Mouse (Mus musculus) liver, adult 2 months (tissue): ENCODE data around the gene Rad51b. TPM values are rescaled to one million over a fixed set of nuclear protein-coding genes. Genes with fewer than 3 reads are reported as not detected.

Experiments used
- DNase-seq: peaks from one replicate; pipeline ENCODE4 v3.0.0-alpha.2; 2011; ENCODE audit warnings: low read depth, low spot score; ENCODE audit errors: extremely low read depth
- H3K27ac ChIP-seq: fragments of 200-500 bp; replicated peaks from 2 replicates; pipeline ENCODE4 v1.5.1; 2012; ENCODE audit warnings: low read depth, mild to moderate bottlenecking, control low read depth, inconsistent platforms, low read length; ENCODE audit not compliant: insufficient read depth
- H3K27me3 ChIP-seq: fragments of 200-500 bp; 2 replicates; pipeline ENCODE4 v1.6.1; 2012; ENCODE audit warnings: mild to moderate bottlenecking, moderate library complexity, low read length, inconsistent platforms; ENCODE audit not compliant: control insufficient read depth, insufficient read depth
- H3K36me3 ChIP-seq: fragments of 200-500 bp; 2 replicates; pipeline ENCODE4 v1.6.1; 2012; ENCODE audit warnings: low read length, inconsistent platforms; ENCODE audit not compliant: control insufficient read depth, insufficient read depth
- H3K4me1 ChIP-seq: fragments of 200-500 bp; 2 replicates; pipeline ENCODE4 v1.6.1; 2011; ENCODE audit warnings: low read length; ENCODE audit not compliant: control insufficient read depth, insufficient read depth
- H3K4me3 ChIP-seq: fragments of 200-500 bp; 2 replicates; pipeline ENCODE4 v1.5.1; 2011; ENCODE audit warnings: low read depth, mild to moderate bottlenecking, control low read depth, low read length, moderate library complexity; ENCODE audit not compliant: insufficient read depth
- H3K79me2 ChIP-seq: fragments of 200-500 bp; 2 replicates; pipeline ENCODE4 v1.6.1; 2012; ENCODE audit warnings: inconsistent platforms, mild to moderate bottlenecking, low read length, moderate library complexity; ENCODE audit not compliant: control insufficient read depth, insufficient read depth
- H3K9ac ChIP-seq: fragments of 200-500 bp; 2 replicates; pipeline ENCODE4 v1.6.1; 2012; ENCODE audit warnings: low read depth, mild to moderate bottlenecking, control low read depth, inconsistent platforms, low read length
- CTCF ChIP-seq: fragments of 200-500 bp; IDR thresholded peaks from 2 replicates; pipeline ENCODE4 v1.5.1; 2011; ENCODE audit warnings: low read depth, low read length, control low read depth
- POLR2A ChIP-seq: fragments of 200-500 bp; IDR thresholded peaks from 2 replicates; pipeline ENCODE4 v1.6.1; 2011; ENCODE audit warnings: low read length, control low read depth; ENCODE audit not compliant: insufficient read depth; ENCODE audit errors: extremely low read depth
- WGBS: fragments of 180-500 bp; shearing (Covaris S2); methylation state at CpG from one replicate; pipeline ENCODE4 v1.1.7; 2018; 5-methylcytosine and 5-hydroxymethylcytosine counted together
- polyA plus RNA-seq: library from polyadenylated mRNA; depleted of rRNA; stranded (reverse); fragments of >200 nt; gene quantifications from 2 replicates; pipeline ENCODE4 v1.2.3, GENCODE M21; 2012
- total RNA-seq: library from RNA; depleted of rRNA; stranded (reverse); fragments of >200 nt; gene quantifications from 2 replicates; pipeline ENCODE4 v1.2.3, GENCODE M21; 2014

Gene Rad51b
- total and polyA plus RNA-seq, 2 experiments, result 0.55 to 1.7 TPM

GRCm38 (mm10) chr12:79827233-79827692 lies 530.2 kb downstream of the Rad51b start:
- Histone ChIP-seq H3K4me3 (no peak overlapping the region), H3K79me2 (no peaks in the 10 kb centered on the region), H3K9ac (no peak overlapping the region), H3K27ac (no peak overlapping the region), H3K36me3 (no peaks in the 10 kb centered on the region), H3K4me1 (no peaks in the 10 kb centered on the region; the same call in 1 of the 2 replicates), H3K27me3 (no peaks in the 10 kb centered on the region)
- TF ChIP-seq POLR2A (no peak), CTCF (no peak)
- 82% methylated on average over 5 of the region's 5 CpGs for WGBS
- no peak for DNase-seq

- no peaks in the 10 kb centered on the region for H3K27me3 ChIP-seq
- H3K79me2 ChIP-seq, result no peaks in the 10 kb centered on the region
- H3K36me3 ChIP-seq, result no peaks in the 10 kb centered on the region
- no peak for DNase-seq
- no peaks in the 10 kb centered on the region; the same call in 1 of the 2 replicates for H3K4me1 ChIP-seq
- H3K27ac ChIP-seq, result no peak overlapping the region
- no peak overlapping the region for H3K4me3 ChIP-seq
- 83% methylated on average over 4 of the region's 4 CpGs for whole genome bisulfite sequencing
- H3K9ac ChIP-seq, result no peak overlapping the region
- no peak for TF ChIP-seq CTCF
- TF ChIP-seq POLR2A, result no peak
Observed at GRCm38 (mm10) chr12:79827735-79828134, 530.7 kb downstream of the Rad51b start.

GRCm38 (mm10) chr12:79830686-79831085 lies 533.6 kb downstream of the Rad51b start:
- 59% methylated on average over 1 of the region's 1 CpGs for WGBS
- Histone ChIP-seq H3K9ac (no peak overlapping the region), H3K36me3 (no peaks in the 10 kb centered on the region)

GRCm38 (mm10) chr12:79832611-79833010 lies 535.5 kb downstream of the Rad51b start:
- Histone ChIP-seq H3K27me3 (no peaks in the 10 kb centered on the region), H3K79me2 (no peaks in the 10 kb centered on the region), H3K36me3 (no peaks in the 10 kb centered on the region), H3K9ac (no peak overlapping the region), H3K4me3 (no peak overlapping the region), H3K27ac (no peak overlapping the region), H3K4me1 (no peaks in the 10 kb centered on the region; the same call in 1 of the 2 replicates)
- 94% methylated on average over 6 of the region's 6 CpGs for WGBS
- no peak for TF ChIP-seq CTCF
- TF ChIP-seq POLR2A, result no peak
- DNase-seq, result no peak

More at GRCm38 (mm10) chr12:79830686-79831085, 533.6 kb downstream of the Rad51b start:
- Histone ChIP-seq H3K4me3 (no peak overlapping the region), H3K27me3 (no peaks in the 10 kb centered on the region), H3K79me2 (no peaks in the 10 kb centered on the region), H3K4me1 (no peaks in the 10 kb centered on the region; the same call in 1 of the 2 replicates), H3K27ac (peak overlapping the region; percentile 39; the same call in 1 of the 2 replicates)
- peak; percentile 18 for DNase-seq
- TF ChIP-seq CTCF (no peak), POLR2A (no peak)

- H3K79me2 ChIP-seq, result no peaks in the 10 kb centered on the region
- WGBS, result 94% methylated on average over 8 of the region's 8 CpGs
- no peak overlapping the region for H3K27ac ChIP-seq
- peaks cover 2% of the 10 kb centered on the region; the same call in 1 of the 2 replicates for H3K4me1 ChIP-seq
- H3K27me3 ChIP-seq, result no peaks in the 10 kb centered on the region
- no peak for DNase-seq
- H3K9ac ChIP-seq, result no peak overlapping the region
- no peak for TF ChIP-seq CTCF
- TF ChIP-seq POLR2A, result no peak
- H3K36me3 ChIP-seq, result no peaks in the 10 kb centered on the region
- H3K4me3 ChIP-seq, result no peak overlapping the region
Observed at GRCm38 (mm10) chr12:79835521-79835920, 538.4 kb downstream of the Rad51b start.

GRCm38 (mm10) chr12:79838181-79838961 lies 541.3 kb downstream of the Rad51b start:
- no peaks in the 10 kb centered on the region for H3K27me3 ChIP-seq
- no peak for TF ChIP-seq POLR2A
- no peak for TF ChIP-seq CTCF
- H3K4me3 ChIP-seq, result no peak overlapping the region
- peak overlapping the region; percentile 52 for H3K27ac ChIP-seq
- DNase-seq, result peak; percentile 25
- WGBS, result 60% methylated on average over 6 of the region's 6 CpGs
- H3K36me3 ChIP-seq, result no peaks in the 10 kb centered on the region
- H3K79me2 ChIP-seq, result no peaks in the 10 kb centered on the region
- H3K9ac ChIP-seq, result no peak overlapping the region
- H3K4me1 ChIP-seq, result peaks cover 2% of the 10 kb centered on the region; the same call in 1 of the 2 replicates
